In the genomic region with DNA sequence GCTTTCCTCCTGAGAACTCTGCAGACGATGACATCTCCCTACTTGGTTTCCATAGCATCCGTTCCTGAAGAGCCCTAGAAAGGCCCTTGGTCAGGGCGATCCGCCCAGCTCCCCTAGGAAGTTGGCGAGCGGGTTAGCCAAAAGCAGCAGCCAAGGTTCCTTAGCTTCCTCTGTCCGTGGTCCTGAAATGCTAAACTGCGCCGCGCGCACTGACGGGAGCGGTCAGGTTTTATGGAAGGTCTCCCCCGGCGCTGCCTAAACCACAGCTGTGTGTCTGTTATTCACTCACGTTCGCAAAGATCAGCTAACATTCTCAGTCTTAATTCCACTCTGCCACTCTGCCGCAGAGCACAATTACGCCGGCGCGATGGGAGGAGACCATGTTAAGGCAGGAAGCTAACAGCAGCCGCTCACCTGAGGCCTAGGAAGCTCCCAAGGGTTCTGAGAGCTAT, we compare ENCODE assay signal across 8 mouse cellular contexts. TPM values are rescaled to one million over a fixed set of nuclear protein-coding genes. Genes with fewer than 3 reads are reported as not detected.
DNase-seq lines count a peak whose midpoint lies in the region; ATAC-seq lines count a peak whose summit lies in the region.

A gene (plus strand): TSS at position 313 of the 452 bp plus-strand sequence.

- DNase-seq in 416B (ENCODE audit: low read depth) (peak; percentile 24), WW6 (ENCODE audit: low read depth, low spot score) (peak; percentile 48)
- DNase-seq in cerebellum, postnatal 36 days, result peak; percentile 36 to 57
- DNase-seq in frontal cortex, postnatal 25 days (ENCODE audit: low spot score in 2 of 2), result peak; percentile 11 to 30
- peak; percentile 29 for DNase-seq in induced T-regulatory cell, adult 2 months (ENCODE audit: low read depth)
- peak; percentile 54 to 60 for DNase-seq in left cerebral cortex, postnatal 36 days (ENCODE audit: low spot score in 2 of 2)
- DNase-seq in neural tube, embryonic 10.5 days (ENCODE audit: extremely low spot score, low spot score), result peak; percentile 84

- ATAC-seq in inflammation-experienced regulatory T-cells, adult 6 months, result no peak

- intact Hi-C loops in left cerebral cortex, postnatal 36 days (cut with DNase I), result loop anchor here (5.0 to 10.0 kb wide), 2 partner anchors 351 to 1707 kb away; a partner anchor contains a TSS

RNA-seq across cellular contexts. Expression of the gene that starts here (rescaled TPM):
- 10 to 100 TPM; 24.2 to 31.9 TPM for total RNA-seq in left cerebral cortex, postnatal 36 days (2021)
- not detected for polyA plus RNA-seq in inflammation-experienced regulatory T-cells, adult 6 months (2017; shearing (Covaris generic))

Comparison
In these comparisons a context has a peak if more than half of its experiments do, and no peak if none do; other contexts are left out.
1. DNase-seq: peak in every context shown above with its lines; median percentile 84 in neural tube, embryonic 10.5 days; 57 in left cerebral cortex, postnatal 36 days; 48 in WW6; 46 in cerebellum, postnatal 36 days; 29 in induced T-regulatory cell, adult 2 months; 24 in 416B; 20 in frontal cortex, postnatal 25 days.